Mouse (Mus musculus): ENCODE data around the gene Dnajc28. TPM values are rescaled to one million over a fixed set of nuclear protein-coding genes. Genes with fewer than 3 reads are reported as not detected.

The Dnajc28 gene
- polyA plus RNA-seq, 1 experiment from 2014 or later, result 3.8 TPM

- peak overlapping the region; percentile 96 for H3K4me2 ChIP-seq (replicated peaks; ENCODE audit: low read depth, low read length)
- H3K9me3 ChIP-seq (ENCODE audit: low read length), result no peaks in the 10 kb centered on the region
- H3K4me1 ChIP-seq (ENCODE audit: insufficient read depth, low read length), result peaks cover 30% of the 10 kb centered on the region
- 0 out of 2 replicates have a peak overlapping the region, but pooled peaks have one; percentile 50 for H3K27ac ChIP-seq (ENCODE audit: low read length)
- ATAC-seq (ENCODE audit: low FRiP score, low TSS enrichment), result peak; percentile 59; the same call in 1 of the 2 replicates
- under 1% methylated on average over 74 of the region's 75 CpGs for WGBS
- H3K27me3 ChIP-seq (ENCODE audit: insufficient read depth, low read length), result peaks cover 12% of the 10 kb centered on the region
- peak overlapping the region; percentile 85 for H3K4me3 ChIP-seq (ENCODE audit: low read length)
- no peaks in the 10 kb centered on the region for H3K36me3 ChIP-seq (ENCODE audit: insufficient read depth, low read length)
- peak overlapping the region; percentile 78 for H3K9ac ChIP-seq (replicated peaks; ENCODE audit: low read length)
Observed at GRCm38 (mm10) chr16:91596779-91597671, 21.8 kb downstream of the Dnajc28 start.

GRCm38 (mm10) chr16:91596397-91596778 is 22.4 kb downstream of the Dnajc28 start:
- H3K27me3 ChIP-seq (ENCODE audit: insufficient read depth, low read length), result peaks cover 9% of the 10 kb centered on the region
- 16% methylated on average over 9 of the region's 9 CpGs for WGBS
- no peaks in the 10 kb centered on the region for H3K9me3 ChIP-seq (ENCODE audit: low read length)
- H3K4me2 ChIP-seq (replicated peaks; ENCODE audit: low read depth, low read length), result peak overlapping the region; percentile 96
- peaks cover 33% of the 10 kb centered on the region for H3K4me1 ChIP-seq (ENCODE audit: insufficient read depth, low read length)
- no peak overlapping the region for H3K27ac ChIP-seq (ENCODE audit: low read length)
- ATAC-seq (ENCODE audit: low FRiP score, low TSS enrichment), result no peak
- H3K36me3 ChIP-seq (ENCODE audit: insufficient read depth, low read length), result no peaks in the 10 kb centered on the region
- H3K4me3 ChIP-seq (ENCODE audit: low read length), result peak overlapping the region; percentile 85
- peak overlapping the region; percentile 78 for H3K9ac ChIP-seq (replicated peaks; ENCODE audit: low read length)

GRCm38 (mm10) chr16:91595076-91595475 is 23.8 kb downstream of the Dnajc28 start:
- H3K4me1 ChIP-seq (ENCODE audit: insufficient read depth, low read length), result peaks cover 37% of the 10 kb centered on the region
- no peak overlapping the region for H3K4me2 ChIP-seq (replicated peaks; ENCODE audit: low read depth, low read length)
- ATAC-seq (ENCODE audit: low FRiP score, low TSS enrichment), result no peak
- 77% methylated on average over 6 of the region's 6 CpGs for WGBS
- H3K27ac ChIP-seq (ENCODE audit: low read length), result no peak overlapping the region
- no peaks in the 10 kb centered on the region for H3K36me3 ChIP-seq (ENCODE audit: insufficient read depth, low read length)
- H3K27me3 ChIP-seq (ENCODE audit: insufficient read depth, low read length), result peaks cover 9% of the 10 kb centered on the region
- no peak overlapping the region for H3K9ac ChIP-seq (replicated peaks; ENCODE audit: low read length)
- H3K9me3 ChIP-seq (ENCODE audit: low read length), result no peaks in the 10 kb centered on the region
- H3K4me3 ChIP-seq (ENCODE audit: low read length), result no peak overlapping the region

- peaks cover 1% of the 10 kb centered on the region; the same call in 1 of the 2 replicates for H3K27me3 ChIP-seq (ENCODE audit: insufficient read depth, low read length)
- H3K9me3 ChIP-seq (ENCODE audit: low read length), result no peaks in the 10 kb centered on the region
- H3K36me3 ChIP-seq (ENCODE audit: insufficient read depth, low read length), result no peaks in the 10 kb centered on the region
- no peak overlapping the region for H3K4me2 ChIP-seq (replicated peaks; ENCODE audit: low read depth, low read length)
- no peak overlapping the region for H3K27ac ChIP-seq (ENCODE audit: low read length)
- peaks cover 37% of the 10 kb centered on the region for H3K4me1 ChIP-seq (ENCODE audit: insufficient read depth, low read length)
- WGBS, result 37% methylated on average over 3 of the region's 3 CpGs
- no peak for ATAC-seq (ENCODE audit: low FRiP score, low TSS enrichment)
- no peak overlapping the region for H3K4me3 ChIP-seq (ENCODE audit: low read length)
- H3K9ac ChIP-seq (replicated peaks; ENCODE audit: low read length), result no peak overlapping the region
Observed at GRCm38 (mm10) chr16:91593262-91593661, 25.6 kb downstream of the Dnajc28 start.

- H3K36me3 ChIP-seq (ENCODE audit: insufficient read depth, low read length), result no peaks in the 10 kb centered on the region
- H3K4me2 ChIP-seq (replicated peaks; ENCODE audit: low read depth, low read length), result no peak overlapping the region
- 39% methylated on average over 8 of the region's 8 CpGs for WGBS
- H3K4me1 ChIP-seq (ENCODE audit: insufficient read depth, low read length), result peaks cover 37% of the 10 kb centered on the region
- no peaks in the 10 kb centered on the region for H3K9me3 ChIP-seq (ENCODE audit: low read length)
- no peak overlapping the region for H3K27ac ChIP-seq (ENCODE audit: low read length)
- no peak overlapping the region for H3K4me3 ChIP-seq (ENCODE audit: low read length)
- H3K27me3 ChIP-seq (ENCODE audit: insufficient read depth, low read length), result no peaks in the 10 kb centered on the region
- H3K9ac ChIP-seq (replicated peaks; ENCODE audit: low read length), result no peak overlapping the region
- ATAC-seq (ENCODE audit: low FRiP score, low TSS enrichment), result peak; percentile 25; the same call in 1 of the 2 replicates
Observed at GRCm38 (mm10) chr16:91592162-91592561, 26.7 kb downstream of the Dnajc28 start.

GRCm38 (mm10) chr16:91588703-91589102 is 30.1 kb downstream of the Dnajc28 start:
- H3K4me1 ChIP-seq (ENCODE audit: insufficient read depth, low read length), result peaks cover 24% of the 10 kb centered on the region
- no peak overlapping the region for H3K4me3 ChIP-seq (ENCODE audit: low read length)
- no peak overlapping the region for H3K9ac ChIP-seq (replicated peaks; ENCODE audit: low read length)
- H3K27me3 ChIP-seq (ENCODE audit: insufficient read depth, low read length), result no peaks in the 10 kb centered on the region
- no peak for ATAC-seq (ENCODE audit: low FRiP score, low TSS enrichment)
- 80% methylated on average over 3 of the region's 3 CpGs for WGBS
- H3K4me2 ChIP-seq (replicated peaks; ENCODE audit: low read depth, low read length), result no peak overlapping the region
- H3K27ac ChIP-seq (ENCODE audit: low read length), result no peak overlapping the region
- 0 out of 2 replicates have a peak, but pooled peaks cover 5% of the 10 kb centered on the region for H3K36me3 ChIP-seq (ENCODE audit: insufficient read depth, low read length)
- no peaks in the 10 kb centered on the region for H3K9me3 ChIP-seq (ENCODE audit: low read length)

GRCm38 (mm10) chr16:91587730-91588453 is 30.9 kb downstream of the Dnajc28 start:
- H3K9ac ChIP-seq (replicated peaks; ENCODE audit: low read length), result no peak overlapping the region

GRCm38 (mm10) chr16:91586244-91586643 is 32.6 kb downstream of the Dnajc28 start:
- Histone ChIP-seq H3K27ac (ENCODE audit: low read length) (no peak overlapping the region; the same call in 1 of the 2 replicates), H3K36me3 (ENCODE audit: insufficient read depth, low read length) (0 out of 2 replicates have a peak, but pooled peaks cover 5% of the 10 kb centered on the region), H3K9me3 (ENCODE audit: low read length) (no peaks in the 10 kb centered on the region), H3K9ac (replicated peaks; ENCODE audit: low read length) (no peak overlapping the region), H3K4me1 (ENCODE audit: insufficient read depth, low read length) (0 out of 2 replicates have a peak, but pooled peaks cover 4% of the 10 kb centered on the region), H3K27me3 (ENCODE audit: insufficient read depth, low read length) (no peaks in the 10 kb centered on the region), H3K4me3 (ENCODE audit: low read length) (no peak overlapping the region), H3K4me2 (replicated peaks; ENCODE audit: low read depth, low read length) (no peak overlapping the region)
- 91% methylated on average over 6 of the region's 6 CpGs for WGBS
- no peak for ATAC-seq (ENCODE audit: low FRiP score, low TSS enrichment)

More at GRCm38 (mm10) chr16:91587730-91588453, 30.9 kb downstream of the Dnajc28 start:
- 0 out of 2 replicates have a peak, but pooled peaks cover 5% of the 10 kb centered on the region for H3K36me3 ChIP-seq (ENCODE audit: insufficient read depth, low read length)
- H3K27ac ChIP-seq (ENCODE audit: low read length), result no peak overlapping the region
- no peak overlapping the region for H3K4me3 ChIP-seq (ENCODE audit: low read length)
- H3K4me1 ChIP-seq (ENCODE audit: insufficient read depth, low read length), result peaks cover 16% of the 10 kb centered on the region
- 74% methylated on average over 6 of the region's 6 CpGs for WGBS
- no peaks in the 10 kb centered on the region for H3K9me3 ChIP-seq (ENCODE audit: low read length)
- no peak for ATAC-seq (ENCODE audit: low FRiP score, low TSS enrichment)
- H3K4me2 ChIP-seq (replicated peaks; ENCODE audit: low read depth, low read length), result no peak overlapping the region
- no peaks in the 10 kb centered on the region for H3K27me3 ChIP-seq (ENCODE audit: insufficient read depth, low read length)

GRCm38 (mm10) chr16:91585617-91586016 is 33.2 kb downstream of the Dnajc28 start:
- Histone ChIP-seq H3K27me3 (ENCODE audit: insufficient read depth, low read length) (no peaks in the 10 kb centered on the region), H3K9ac (replicated peaks; ENCODE audit: low read length) (no peak overlapping the region), H3K27ac (ENCODE audit: low read length) (no peak overlapping the region; the same call in 1 of the 2 replicates), H3K4me2 (replicated peaks; ENCODE audit: low read depth, low read length) (no peak overlapping the region), H3K9me3 (ENCODE audit: low read length) (no peaks in the 10 kb centered on the region), H3K4me3 (ENCODE audit: low read length) (no peak overlapping the region), H3K4me1 (ENCODE audit: insufficient read depth, low read length) (no peaks in the 10 kb centered on the region), H3K36me3 (ENCODE audit: insufficient read depth, low read length) (0 out of 2 replicates have a peak, but pooled peaks cover 5% of the 10 kb centered on the region)
- 76% methylated on average over 5 of the region's 5 CpGs for WGBS
- ATAC-seq (ENCODE audit: low FRiP score, low TSS enrichment), result peak; percentile 66
